Mouse (Mus musculus) thymus, adult 2 months (tissue): ENCODE measurements around the gene Amotl1. TPM values are rescaled to one million over a fixed set of nuclear protein-coding genes. Genes with fewer than 3 reads are reported as not detected.

Experiments used
- DNase-seq: peaks from one replicate; pipeline ENCODE4 v3.0.0; 2021
- H3K27ac ChIP-seq: fragments of 200-500 bp; 2 replicates; pipeline ENCODE4 v1.5.1; 2012; ENCODE audit warnings: low read length, control low read depth; ENCODE audit not compliant: control insufficient read depth, insufficient read depth
- H3K27me3 ChIP-seq: fragments of 200-500 bp; 2 replicates; pipeline ENCODE4 v1.6.1; 2012; ENCODE audit warnings: mild to moderate bottlenecking, low read length, moderate library complexity, mixed read lengths; ENCODE audit not compliant: control insufficient read depth, insufficient read depth
- H3K36me3 ChIP-seq: fragments of 200-500 bp; 2 replicates; pipeline ENCODE4 v1.6.1; 2012; ENCODE audit warnings: mild to moderate bottlenecking, low read length, moderate library complexity; ENCODE audit not compliant: control insufficient read depth, insufficient read depth
- H3K4me1 ChIP-seq: fragments of 200-500 bp; replicated peaks from 2 replicates; pipeline ENCODE4 v1.6.1; 2012; ENCODE audit warnings: low read length; ENCODE audit not compliant: control insufficient read depth, insufficient read depth
- H3K4me3 ChIP-seq: fragments of 200-500 bp; 2 replicates; pipeline ENCODE4 v1.5.1; 2012; ENCODE audit warnings: mild to moderate bottlenecking, low read length, control low read depth, moderate library complexity; ENCODE audit not compliant: control insufficient read depth, insufficient read depth
- CTCF ChIP-seq: fragments of 200-500 bp; IDR thresholded peaks from 2 replicates; pipeline ENCODE4 v1.5.1; 2012; ENCODE audit warnings: mild to moderate bottlenecking, control low read depth, low read length, moderate library complexity, borderline replicate concordance; ENCODE audit not compliant: control insufficient read depth, poor library complexity, insufficient read depth; ENCODE audit errors: extremely low read depth
- POLR2A ChIP-seq: fragments of 200-500 bp; IDR thresholded peaks from 2 replicates; pipeline ENCODE4 v1.6.1; 2012; ENCODE audit warnings: mild to moderate bottlenecking, low read length, control low read depth, moderate library complexity; ENCODE audit not compliant: control insufficient read depth, poor library complexity, insufficient read depth; ENCODE audit errors: extremely low read depth
- WGBS: fragments of 180-500 bp; shearing (Covaris S2); methylation state at CpG from one replicate; pipeline ENCODE4 v1.1.7; 2018; 5-methylcytosine and 5-hydroxymethylcytosine counted together
- polyA plus RNA-seq: library from polyadenylated mRNA; depleted of rRNA; stranded (reverse); fragments of >200 nt; gene quantifications from 2 replicates; pipeline ENCODE4 v1.2.3, GENCODE M21; 2012; rRNA removed

The Amotl1 gene
- 11.1 and 14.5 TPM in 2 replicates for polyA plus RNA-seq

DNA sequence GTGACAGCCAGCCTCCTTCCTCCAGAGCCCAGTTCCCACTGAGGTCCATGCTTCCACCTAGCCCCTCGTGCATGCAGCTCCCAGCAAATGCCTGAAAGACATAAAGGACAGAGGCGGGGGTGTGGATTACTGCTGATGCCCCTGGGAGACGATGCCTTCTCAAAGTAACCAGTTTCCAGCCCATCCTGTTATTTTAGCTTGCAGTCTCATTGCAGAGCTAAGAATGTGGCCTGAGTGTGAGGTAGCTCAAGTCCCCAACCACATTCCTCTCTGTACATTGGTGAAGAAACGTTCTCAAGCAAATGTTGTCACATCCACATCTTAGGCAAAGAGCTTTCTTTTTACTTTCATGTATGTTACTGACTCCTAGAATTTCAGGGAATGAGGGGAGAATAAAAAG lies at the start of gene Amotl1:
Gene Amotl1, minus strand, starts transcription at position 101 of the 400 bp plus-strand sequence.
- H3K27ac ChIP-seq: no peak within 1 kb of the TSS
- no peaks in the 10 kb centered on the region for H3K4me1 ChIP-seq
- DNase-seq: no peak
- H3K4me3 ChIP-seq: no peak within 1 kb of the TSS
- TF ChIP-seq CTCF (no peak), POLR2A (no peak)
- H3K36me3 ChIP-seq: no peaks in the 10 kb centered on the region
- 71% methylated on average over 4 of the region's 4 CpGs for WGBS
- H3K27me3 ChIP-seq: no peaks in the 10 kb centered on the region

DNA sequence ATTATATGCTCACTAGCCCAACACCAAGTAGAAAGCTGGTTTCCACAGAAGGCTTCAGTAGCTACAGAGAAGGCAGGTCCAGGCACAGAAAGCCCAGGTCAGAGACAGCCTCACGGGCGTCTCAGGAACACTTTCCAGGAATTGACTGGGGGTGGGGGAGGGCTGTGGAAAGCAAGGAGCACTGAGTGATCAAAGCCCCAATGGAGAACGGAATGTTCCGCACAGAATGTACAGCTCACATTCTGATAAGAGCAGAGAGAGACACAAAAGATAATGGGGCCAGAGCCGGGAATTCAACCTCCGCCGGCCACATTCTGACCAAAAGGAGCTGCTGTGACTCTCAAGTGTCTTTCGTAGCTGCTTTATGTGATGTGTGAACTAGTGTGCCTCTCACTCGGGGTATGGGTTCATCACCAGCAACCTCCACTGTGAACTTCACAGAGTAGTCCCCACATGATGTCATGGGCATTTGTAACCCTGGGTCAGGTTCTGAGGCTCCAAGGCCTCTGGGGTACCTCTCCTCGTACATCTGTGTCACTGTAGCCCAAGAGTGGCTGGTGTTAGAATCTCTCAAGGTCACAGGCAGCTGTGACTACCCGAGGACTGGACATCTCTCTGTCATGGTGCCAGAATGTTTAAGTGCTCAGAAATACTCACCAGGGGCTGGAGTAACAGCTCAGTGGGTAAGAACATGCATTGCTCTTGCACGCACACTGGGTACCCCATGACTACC lies 44.7 kb upstream of the Amotl1 start:
- WGBS: 81% methylated on average over 12 of the region's 12 CpGs
- H3K36me3 ChIP-seq: no peaks in the 10 kb centered on the region
- TF ChIP-seq CTCF (no peak), POLR2A (no peak)
- no peak overlapping the region for H3K27ac ChIP-seq
- no peak overlapping the region for H3K4me3 ChIP-seq
- 0 out of 2 replicates have a peak, but pooled peaks cover 2% of the 10 kb centered on the region for H3K4me1 ChIP-seq
- no peaks in the 10 kb centered on the region for H3K27me3 ChIP-seq
- no peak for DNase-seq

DNA sequence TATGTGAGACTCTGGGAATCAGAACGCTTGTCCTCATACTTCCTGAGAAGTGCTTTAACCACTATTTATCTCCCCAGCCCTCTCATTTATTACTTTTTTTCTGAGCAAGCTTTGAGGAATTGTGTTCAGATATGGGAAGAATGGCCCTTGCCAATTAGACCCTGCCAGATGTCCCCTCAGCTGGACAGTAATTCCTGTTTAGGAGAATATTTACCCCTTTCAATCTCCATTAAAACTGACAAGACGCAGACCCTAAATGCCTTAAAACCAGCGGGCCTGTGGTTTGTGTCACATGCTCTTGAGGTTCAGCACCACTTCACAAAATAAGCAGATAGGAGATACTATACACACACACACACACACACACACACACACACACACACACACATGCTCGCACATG lies 39.5 kb upstream of the Amotl1 start:
- H3K27ac ChIP-seq: no peak overlapping the region
- no peaks in the 10 kb centered on the region for H3K27me3 ChIP-seq
- 0 out of 2 replicates have a peak, but pooled peaks cover 2% of the 10 kb centered on the region for H3K4me1 ChIP-seq
- no peaks in the 10 kb centered on the region for H3K36me3 ChIP-seq
- no peak overlapping the region for H3K4me3 ChIP-seq
- TF ChIP-seq POLR2A (no peak), CTCF (no peak)
- no peak for DNase-seq
- WGBS: 24% methylated on average over 4 of the region's 4 CpGs

DNA sequence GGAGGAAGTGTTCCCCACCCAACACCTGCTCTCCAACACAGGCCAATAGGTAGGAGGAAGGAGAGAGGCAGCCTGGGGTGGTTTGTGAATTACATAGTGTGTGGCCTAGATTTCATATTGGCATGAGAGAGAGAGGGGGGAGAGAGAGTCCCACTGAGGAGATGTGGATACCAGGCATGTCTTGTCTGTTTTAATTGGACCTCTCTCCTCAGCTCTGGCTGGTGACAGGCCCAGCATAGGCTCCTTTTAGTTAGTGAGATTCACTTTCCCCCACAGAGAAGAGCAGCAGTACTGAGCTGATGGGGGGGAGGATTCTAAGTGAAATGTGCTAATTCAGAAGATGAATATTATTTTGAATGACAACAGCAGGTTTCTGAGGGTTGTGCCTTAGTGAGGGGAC lies 37.9 kb upstream of the Amotl1 start:
- no peak for DNase-seq
- H3K4me1 ChIP-seq: no peaks in the 10 kb centered on the region
- no peaks in the 10 kb centered on the region for H3K27me3 ChIP-seq
- H3K36me3 ChIP-seq: no peaks in the 10 kb centered on the region
- no peak overlapping the region for H3K27ac ChIP-seq
- TF ChIP-seq POLR2A: no peak
- no peak for TF ChIP-seq CTCF
- no peak overlapping the region for H3K4me3 ChIP-seq

DNA sequence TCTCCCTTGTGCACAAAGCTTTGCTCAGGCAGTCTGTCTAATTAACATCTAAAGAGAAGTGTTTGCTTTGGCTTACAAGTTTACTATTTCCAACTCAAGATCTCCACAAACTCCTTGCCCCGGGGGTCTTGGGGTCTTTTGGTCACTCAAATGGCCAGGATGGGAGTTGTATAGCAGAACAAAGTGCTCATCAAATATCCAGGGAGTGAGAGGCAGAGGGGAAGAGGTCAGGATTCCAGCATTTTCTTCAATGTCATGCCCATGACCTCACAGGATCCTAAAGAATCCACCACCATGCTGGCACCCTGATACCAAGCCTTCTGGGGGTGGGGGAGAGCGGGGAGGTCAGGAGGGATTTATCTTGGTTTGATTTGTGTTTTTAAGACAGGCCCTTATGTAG lies 35.7 kb upstream of the Amotl1 start:
- no peaks in the 10 kb centered on the region for H3K4me1 ChIP-seq
- 82% methylated on average over 2 of the region's 2 CpGs for WGBS
- no peak for DNase-seq
- H3K27ac ChIP-seq: no peak overlapping the region
- no peak overlapping the region for H3K4me3 ChIP-seq
- TF ChIP-seq CTCF: no peak
- no peak for TF ChIP-seq POLR2A
- H3K36me3 ChIP-seq: no peaks in the 10 kb centered on the region
- H3K27me3 ChIP-seq: no peaks in the 10 kb centered on the region

DNA sequence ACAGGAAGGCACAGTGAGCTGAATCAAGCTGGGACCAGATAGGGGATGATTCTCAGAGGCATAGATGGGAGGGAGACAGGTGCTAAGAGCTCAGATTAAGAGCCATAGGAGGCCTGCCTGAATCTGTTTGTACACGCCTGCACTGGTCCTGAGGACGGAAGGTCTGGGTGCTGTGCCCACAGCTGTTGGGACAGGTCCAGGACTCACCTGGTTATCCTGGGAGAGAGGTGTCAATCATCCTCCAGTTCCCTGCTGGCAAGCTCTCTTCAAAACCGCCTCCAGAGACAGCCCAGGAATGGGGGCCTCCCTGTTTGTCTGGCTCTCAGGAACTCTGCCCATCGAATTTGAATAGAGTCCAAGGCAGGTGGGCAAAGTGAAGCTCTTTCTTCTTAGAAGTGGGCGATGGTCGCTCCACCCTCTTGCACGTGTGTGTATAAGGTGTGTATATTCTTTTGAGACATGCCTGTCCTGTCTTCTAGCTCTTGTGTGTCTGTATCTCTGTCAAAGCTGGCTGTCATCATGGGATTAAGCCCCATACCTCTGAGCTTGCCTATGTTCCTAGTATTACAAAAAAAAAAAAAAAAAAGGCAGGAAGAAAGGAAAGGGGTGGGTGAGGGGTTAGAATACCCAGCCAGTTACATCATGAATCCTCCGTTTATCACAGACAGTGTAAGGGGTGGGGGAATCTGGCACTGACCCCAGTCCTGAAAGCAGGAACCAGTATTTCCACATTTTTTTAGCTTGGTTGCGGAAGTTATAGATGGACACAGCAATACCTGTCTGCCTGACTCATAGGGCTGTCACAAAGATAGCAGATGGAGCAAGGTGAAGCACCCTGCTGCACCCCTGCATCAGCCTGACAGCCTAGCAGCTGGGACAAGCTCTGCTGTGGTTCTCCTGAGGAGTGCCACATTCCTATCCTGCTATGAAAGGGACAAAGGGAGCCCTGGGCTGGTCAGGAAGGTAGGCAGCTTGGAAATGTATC lies 31.1 kb upstream of the Amotl1 start:
- 75% methylated on average over 9 of the region's 9 CpGs for WGBS
- no peak for DNase-seq
- no peak overlapping the region for H3K27ac ChIP-seq

More for the DNA sequence above, 31.1 kb upstream of the Amotl1 start:
- no peak for TF ChIP-seq POLR2A
- TF ChIP-seq CTCF: no peak
- Histone ChIP-seq H3K36me3 (no peaks in the 10 kb centered on the region), H3K27me3 (no peaks in the 10 kb centered on the region), H3K4me1 (no peaks in the 10 kb centered on the region), H3K4me3 (no peak overlapping the region)
